Mouse (Mus musculus): ENCODE data around the gene B3gnt3. TPM values are rescaled to one million over a fixed set of nuclear protein-coding genes. Genes with fewer than 3 reads are reported as not detected.
A peak's percentile ranks its signal among the peaks of the same experiment; 100 is the strongest.
"Not testable (repeated sequence)": the region's sequence is repeated elsewhere in the genome, so short reads cannot be mapped to it uniquely, and the experiment has no call there.

Gene B3gnt3
- 1 to 10 TPM in 1 of 2 experiments, under 1 TPM in 1; 0.82 to 1.1 TPM for total RNA-seq (2021)
- long read RNA-seq, experiment 1, partial matches to known transcripts = 2 of 5 reads
- long read RNA-seq, experiment 1, other reads (novel, unspliced or antisense) = 1 of 5 reads
- long read RNA-seq, experiment 2 = 0 reads

GRCm38 (mm10) chr8:71701414-71702086 is at the start of gene B3gnt3:
B3gnt3 (minus strand) TSS chr8:71701789.
- DNase-seq (ENCODE audit: low spot score in 2 of 2) = no peak

- not testable (repeated sequence) for DNase-seq (ENCODE audit: low spot score in 2 of 2)
Measured at GRCm38 (mm10) chr8:71749321-71750075, 47.9 kb upstream of the B3gnt3 start.

- DNase-seq (ENCODE audit: low spot score in 2 of 2) = not testable (repeated sequence)
Measured at GRCm38 (mm10) chr8:71747082-71747481, 45.5 kb upstream of the B3gnt3 start.

- DNase-seq (ENCODE audit: low spot score in 2 of 2) = no peak
Measured at GRCm38 (mm10) chr8:71745322-71745721, 43.7 kb upstream of the B3gnt3 start.

GRCm38 (mm10) chr8:71742783-71743182 is 41.2 kb upstream of the B3gnt3 start:
- no peak for DNase-seq (ENCODE audit: low spot score in 2 of 2)

- no peak for DNase-seq (ENCODE audit: low spot score in 2 of 2)
Measured at GRCm38 (mm10) chr8:71741687-71742114, 40.1 kb upstream of the B3gnt3 start.

GRCm38 (mm10) chr8:71741226-71741625 is 39.6 kb upstream of the B3gnt3 start:
- DNase-seq (ENCODE audit: low spot score in 2 of 2) = no peak

- DNase-seq (ENCODE audit: low spot score in 2 of 2) = not testable (repeated sequence)
Measured at GRCm38 (mm10) chr8:71738316-71738715, 36.7 kb upstream of the B3gnt3 start.

GRCm38 (mm10) chr8:71731652-71732230 is 30.2 kb upstream of the B3gnt3 start:
- DNase-seq (ENCODE audit: low spot score in 2 of 2) = peak; percentile 80 to 81

GRCm38 (mm10) chr8:71728826-71729620 is 27.4 kb upstream of the B3gnt3 start:
- no peak for DNase-seq (ENCODE audit: low spot score in 2 of 2)

- DNase-seq (ENCODE audit: low spot score in 2 of 2) = peak in 1 of 2 experiments; percentile 41
Measured at GRCm38 (mm10) chr8:71728240-71728785, 26.7 kb upstream of the B3gnt3 start.

- peak; percentile 79 to 86 for DNase-seq (ENCODE audit: low spot score in 2 of 2)
Measured at GRCm38 (mm10) chr8:71725122-71725924, 23.7 kb upstream of the B3gnt3 start, which contains the start of gene Fcho1. Fcho1 (minus strand) TSS chr8:71725716.

GRCm38 (mm10) chr8:71724389-71724788 is 22.8 kb upstream of the B3gnt3 start:
- no peak for DNase-seq (ENCODE audit: low spot score in 2 of 2)

GRCm38 (mm10) chr8:71723047-71723551 is 21.5 kb upstream of the B3gnt3 start:
- no peak for DNase-seq (ENCODE audit: low spot score in 2 of 2)

GRCm38 (mm10) chr8:71719928-71720457 is 18.4 kb upstream of the B3gnt3 start:
- peak; percentile 58 to 68 for DNase-seq (ENCODE audit: low spot score in 2 of 2)

GRCm38 (mm10) chr8:71719218-71719617 is 17.6 kb upstream of the B3gnt3 start:
- DNase-seq (ENCODE audit: low spot score in 2 of 2) = peak in 1 of 2 experiments; percentile 48

GRCm38 (mm10) chr8:71718252-71718651 is 16.7 kb upstream of the B3gnt3 start:
- no peak for DNase-seq (ENCODE audit: low spot score in 2 of 2)

- DNase-seq (ENCODE audit: low spot score in 2 of 2) = no peak
Measured at GRCm38 (mm10) chr8:71717096-71717495, 15.5 kb upstream of the B3gnt3 start.

- DNase-seq (ENCODE audit: low spot score in 2 of 2) = no peak
Measured at GRCm38 (mm10) chr8:71716561-71717053, 15.0 kb upstream of the B3gnt3 start.
